Mouse (Mus musculus) liver, embryonic 14.5 days (tissue): Measurements from ENCODE around the gene Asah2.

Source experiments
- CTCF ChIP-seq: IDR thresholded peaks from 2 replicates; pipeline ENCODE4 v1.5.1; 2016; ENCODE audit warnings: antibody characterized with exemption, low read depth, control low read depth
- EP300 ChIP-seq: IDR thresholded peaks from 2 replicates; pipeline ENCODE4 v1.6.1; 2016; ENCODE audit warnings: antibody characterized with exemption, low read depth

DNA sequence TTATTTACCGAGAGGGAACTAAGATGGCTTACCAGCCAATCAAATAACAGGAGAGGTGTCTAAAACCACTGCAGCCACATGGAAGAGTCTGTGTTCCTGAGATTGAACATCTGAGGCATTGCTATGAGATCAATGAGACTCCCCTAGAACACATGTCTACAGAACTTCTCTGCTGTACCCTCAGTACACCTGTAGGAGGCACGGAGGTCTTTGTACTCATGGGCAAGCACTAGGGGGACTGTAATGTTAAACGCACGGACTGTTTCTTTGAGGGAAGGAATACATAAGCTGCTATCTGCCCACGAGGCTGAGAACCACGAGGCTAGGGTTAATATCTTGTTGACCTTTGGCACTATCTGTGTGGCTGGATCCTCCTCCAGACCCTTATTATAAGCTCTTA lies 44.5 kb upstream of the Asah2 start:
- TF ChIP-seq CTCF = peak; percentile 20; the same call in 1 of the 2 replicates
- no peak for TF ChIP-seq EP300
